ENCODE assay signal across 7 mouse cellular contexts in the genomic region with DNA sequence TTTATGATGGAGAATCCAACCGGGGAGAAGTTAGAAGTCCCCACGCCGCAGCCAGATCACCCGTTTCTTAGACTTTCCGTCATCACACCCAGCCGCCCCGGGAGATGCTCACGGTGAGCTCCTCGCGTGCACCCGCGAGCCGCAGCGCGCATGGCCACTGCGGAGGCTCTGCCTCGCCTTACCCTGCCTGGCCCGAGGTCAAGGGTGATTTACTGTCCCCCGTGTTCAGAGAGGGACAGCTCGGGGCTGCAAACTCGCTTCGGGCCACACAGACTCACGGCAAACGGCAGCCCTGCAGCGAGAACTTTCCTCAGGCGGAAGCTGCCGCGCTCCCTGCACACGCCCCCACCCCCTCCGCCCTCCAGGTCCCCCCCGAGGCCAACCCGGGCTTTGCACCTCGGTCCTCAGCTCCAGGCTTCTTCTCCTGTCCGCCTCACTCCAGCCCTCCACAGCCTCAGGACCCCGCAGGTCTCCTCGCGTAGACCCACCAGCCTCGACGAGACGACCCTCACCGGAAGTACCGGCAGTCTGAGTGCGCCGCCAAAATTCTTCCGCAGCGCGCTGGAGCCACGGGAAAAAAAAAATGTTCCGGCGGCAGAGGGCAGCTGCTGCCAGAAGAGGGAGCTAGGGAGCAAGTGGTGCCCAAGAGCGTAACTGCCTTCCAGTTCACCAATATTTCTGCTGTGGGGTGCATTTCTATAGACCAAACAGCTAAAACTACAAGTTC. TPM values are rescaled to one million over a fixed set of nuclear protein-coding genes. Genes with fewer than 3 reads are reported as not detected.
A peak's percentile ranks its signal among the peaks of the same experiment; 100 is the strongest.
DNase-seq lines count a peak whose midpoint lies in the region; ATAC-seq lines count a peak whose summit lies in the region.

A gene (minus strand): TSS at position 519 of the 727 bp plus-strand sequence.

- under 1% methylated on average over 50 of the region's 51 CpGs for WGBS in embryonic facial prominence, embryonic 11.5 days
- WGBS in limb, embryonic 11.5 days, result under 1% methylated on average over 51 of the region's 51 CpGs
- WGBS in midbrain, embryonic 14.5 days, result under 1% methylated on average over 51 of the region's 51 CpGs

- no peaks in the 10 kb centered on the region for H3K4me1 ChIP-seq in embryonic facial prominence, embryonic 11.5 days (ENCODE audit: control insufficient read depth, insufficient read depth, low read length)
- H3K4me1 ChIP-seq in limb, embryonic 11.5 days (ENCODE audit: control insufficient read depth, insufficient read depth, low read length), result no peaks in the 10 kb centered on the region
- H3K4me1 ChIP-seq in midbrain, embryonic 14.5 days (ENCODE audit: control insufficient read depth, insufficient read depth, low read length), result peaks cover 5% of the 10 kb centered on the region; the same call in 1 of the 2 replicates

- H3K27me3 ChIP-seq in embryonic facial prominence, embryonic 11.5 days (ENCODE audit: control insufficient read depth, insufficient read depth, low read length), result no peaks in the 10 kb centered on the region
- no peaks in the 10 kb centered on the region for H3K27me3 ChIP-seq in limb, embryonic 11.5 days (ENCODE audit: control insufficient read depth, insufficient read depth, low read length)
- no peaks in the 10 kb centered on the region for H3K27me3 ChIP-seq in midbrain, embryonic 14.5 days (ENCODE audit: control insufficient read depth, insufficient read depth, low read length)

- peak; percentile 92 for DNase-seq in adrenal gland, postnatal 14 days
- DNase-seq in embryonic facial prominence, embryonic 11.5 days (ENCODE audit: low spot score), result peak; percentile 90
- DNase-seq in heart, adult 11 months, result peak; percentile 96
- DNase-seq in kidney, adult 18-20 months, result peak; percentile 87
- peak; percentile 94 for DNase-seq in limb, embryonic 11.5 days (ENCODE audit: low spot score)
- peak; percentile 94 for DNase-seq in midbrain, embryonic 14.5 days
- peak; percentile 69 to 85 for DNase-seq in spleen, adult 18-20 months

- no peaks in the 10 kb centered on the region; the same call in 1 of the 2 replicates for H3K36me3 ChIP-seq in embryonic facial prominence, embryonic 11.5 days (replicated peaks; ENCODE audit: control insufficient read depth, insufficient read depth, low read depth, low read length)
- peaks cover 3% of the 10 kb centered on the region for H3K36me3 ChIP-seq in limb, embryonic 11.5 days (ENCODE audit: control insufficient read depth, insufficient read depth, low read length)
- peaks cover 24% of the 10 kb centered on the region for H3K36me3 ChIP-seq in midbrain, embryonic 14.5 days (ENCODE audit: control insufficient read depth, insufficient read depth, low read length)

- no peaks in the 10 kb centered on the region for H3K9me3 ChIP-seq in embryonic facial prominence, embryonic 11.5 days (replicated peaks; ENCODE audit: control insufficient read depth, low read length)
- no peaks in the 10 kb centered on the region for H3K9me3 ChIP-seq in limb, embryonic 11.5 days (ENCODE audit: control insufficient read depth, low read length)
- no peaks in the 10 kb centered on the region for H3K9me3 ChIP-seq in midbrain, embryonic 14.5 days (ENCODE audit: control insufficient read depth, low read length)

- peak within 1 kb of the TSS; percentile 75 for H3K27ac ChIP-seq in embryonic facial prominence, embryonic 11.5 days (replicated peaks; ENCODE audit: low read depth, low read length)
- peak within 1 kb of the TSS; percentile 78 for H3K27ac ChIP-seq in limb, embryonic 11.5 days (replicated peaks; ENCODE audit: low read depth, low read length)
- peak within 1 kb of the TSS; percentile 88 for H3K27ac ChIP-seq in midbrain, embryonic 14.5 days (replicated peaks; ENCODE audit: low read depth, low read length)

- peak within 1 kb of the TSS; percentile 90 for H3K4me3 ChIP-seq in embryonic facial prominence, embryonic 11.5 days (ENCODE audit: low read depth, low read length)
- peak within 1 kb of the TSS; percentile 96 for H3K4me3 ChIP-seq in limb, embryonic 11.5 days (ENCODE audit: low read depth, low read length)
- peak within 1 kb of the TSS; percentile 90 for H3K4me3 ChIP-seq in midbrain, embryonic 14.5 days (replicated peaks; ENCODE audit: low read depth, low read length)

- peak; percentile 85 for ATAC-seq in embryonic facial prominence, embryonic 11.5 days (replicated peaks; ENCODE audit: insufficient number of reproducible peaks, low FRiP score, low TSS enrichment, low read depth)
- peak; percentile 74 for ATAC-seq in limb, embryonic 11.5 days (ENCODE audit: insufficient number of reproducible peaks, low FRiP score, low TSS enrichment, low read depth)
- peak; percentile 84 for ATAC-seq in midbrain, embryonic 14.5 days (ENCODE audit: low FRiP score, low TSS enrichment)

- H3K9ac ChIP-seq in embryonic facial prominence, embryonic 11.5 days (replicated peaks; ENCODE audit: low read length), result peak within 1 kb of the TSS; percentile 90
- peak within 1 kb of the TSS; percentile 95 for H3K9ac ChIP-seq in limb, embryonic 11.5 days (ENCODE audit: low read length)
- H3K9ac ChIP-seq in midbrain, embryonic 14.5 days (replicated peaks; ENCODE audit: low read length), result peak within 1 kb of the TSS; percentile 84

- H3K4me2 ChIP-seq in embryonic facial prominence, embryonic 11.5 days (ENCODE audit: low read depth, low read length), result peak within 1 kb of the TSS; percentile 36
- peak within 1 kb of the TSS; percentile 71 for H3K4me2 ChIP-seq in limb, embryonic 11.5 days (ENCODE audit: low read depth, severe bottlenecking)
- peak within 1 kb of the TSS; percentile 64 for H3K4me2 ChIP-seq in midbrain, embryonic 14.5 days (ENCODE audit: low read length)

RNA-seq across cellular contexts. Expression of the gene that starts here (rescaled TPM):
- 29.1 and 31.8 TPM in 2 replicates for total RNA-seq in adrenal gland, postnatal 14 days (2021)
- 82.1 and 91.5 TPM in 2 replicates for polyA plus RNA-seq in embryonic facial prominence, embryonic 11.5 days (2014; fragmentation: Nextera tagmentation; extraction: Ambion mirVana)
- 91.1 and 97.8 TPM in 2 replicates for polyA plus RNA-seq in limb, embryonic 11.5 days (2014; fragmentation: Nextera tagmentation; extraction: Ambion mirVana)
- 73.8 and 81.1 TPM in 2 replicates for polyA plus RNA-seq in midbrain, embryonic 14.5 days (2014; fragmentation: Nextera tagmentation; extraction: Ambion mirVana)

Comparison
In these comparisons a context has a peak if more than half of its experiments do, and no peak if none do; other contexts are left out.
1. Peak in every context shown above with its lines: DNase-seq, ATAC-seq, H3K4me3 ChIP-seq and H3K27ac ChIP-seq.